Mouse (Mus musculus) gastrocnemius, postnatal 4 days (tissue): Measurements from ENCODE around the gene Stat5b. TPM values are rescaled to one million over a fixed set of nuclear protein-coding genes. Genes with fewer than 3 reads are reported as not detected.
A peak's percentile ranks its signal among the peaks of the same experiment; 100 is the strongest.

ENCODE experiments used
- DNase-seq, 2 experiments: peaks; one replicate each; pipeline ENCODE4 v3.0.0; 2021 to 2022; ENCODE audit warnings: low spot score in 2 of 2, mixed read lengths in 2 of 2
- long read RNA-seq, 2 experiments: library from polyadenylated mRNA; stranded (forward); transcript quantifications; one replicate each; pipeline ENCODE4 v2.0.0; 2021
- total RNA-seq, 2 experiments: library from RNA; stranded (reverse); gene quantifications; 2 replicates each; pipeline ENCODE4 v1.2.3; 2021

Stat5b gene
- 10 to 100 TPM; 76.1 to 90.4 TPM for total RNA-seq
- long read RNA-seq, experiment 1, full-length matches to known transcripts, result 80 of 120 reads
- long read RNA-seq, experiment 1, partial matches to known transcripts, result 22 of 120 reads
- long read RNA-seq, experiment 1, other reads (novel, unspliced or antisense), result 18 of 120 reads
- long read RNA-seq, experiment 2, full-length matches to known transcripts, result 127 of 217 reads
- long read RNA-seq, experiment 2, partial matches to known transcripts, result 21 of 217 reads
- long read RNA-seq, experiment 2, other reads (novel, unspliced or antisense), result 69 of 217 reads

GRCm38 (mm10) chr11:100850038-100850777 lies at the start of gene Stat5b:
Gene Stat5b (minus strand): TSS chr11:100850724.
- peak; percentile 64 to 82 for DNase-seq

GRCm38 (mm10) chr11:100898441-100899199 lies 48.1 kb upstream of the Stat5b start:
- DNase-seq, result no peak

- DNase-seq, result no peak
These were observed 47.0 kb upstream of the Stat5b start for GRCm38 (mm10) chr11:100897294-100898231.

- DNase-seq, result no peak
These were observed 45.6 kb upstream of the Stat5b start for GRCm38 (mm10) chr11:100896078-100896477.

GRCm38 (mm10) chr11:100894146-100894918 lies 43.8 kb upstream of the Stat5b start:
- DNase-seq, result no peak

GRCm38 (mm10) chr11:100893482-100893881 lies 43.0 kb upstream of the Stat5b start:
- peak; percentile 76 to 89 for DNase-seq

GRCm38 (mm10) chr11:100892435-100892834 lies 41.9 kb upstream of the Stat5b start:
- no peak for DNase-seq

- no peak for DNase-seq
These were observed 41.0 kb upstream of the Stat5b start for GRCm38 (mm10) chr11:100891256-100892123.

- DNase-seq, result no peak
These were observed 40.0 kb upstream of the Stat5b start for GRCm38 (mm10) chr11:100890481-100890880.

- DNase-seq, result no peak
These were observed 37.9 kb upstream of the Stat5b start for GRCm38 (mm10) chr11:100888348-100888820.

GRCm38 (mm10) chr11:100887764-100888163 lies 37.2 kb upstream of the Stat5b start:
- DNase-seq, result no peak

- DNase-seq, result no peak
These were observed 36.7 kb upstream of the Stat5b start for GRCm38 (mm10) chr11:100887236-100887635.

- no peak for DNase-seq
These were observed 35.7 kb upstream of the Stat5b start for GRCm38 (mm10) chr11:100886188-100886740.

GRCm38 (mm10) chr11:100885472-100885871 lies 34.9 kb upstream of the Stat5b start:
- DNase-seq, result no peak

- DNase-seq, result no peak
These were observed 33.1 kb upstream of the Stat5b start for GRCm38 (mm10) chr11:100883640-100884039.

- DNase-seq, result no peak
These were observed 29.0 kb upstream of the Stat5b start for GRCm38 (mm10) chr11:100879321-100880078.

- DNase-seq, result no peak
These were observed 25.2 kb upstream of the Stat5b start for GRCm38 (mm10) chr11:100875761-100876160.

- no peak for DNase-seq
These were observed 20.4 kb upstream of the Stat5b start for GRCm38 (mm10) chr11:100870968-100871350.
